Mouse (Mus musculus) limb, embryonic 11.5 days (tissue): ENCODE results near the gene Ppm1l. TPM values are rescaled to one million over a fixed set of nuclear protein-coding genes. Genes with fewer than 3 reads are reported as not detected.
A peak's percentile ranks its signal among the peaks of the same experiment; 100 is the strongest.

Experiments
- ATAC-seq: fragments of 200-750 bp; cut with Nextera tagmentation; 2 replicates; pipeline ENCODE4 v1.8.0; 2017; ENCODE audit warnings: low read depth; ENCODE audit not compliant: insufficient number of reproducible peaks, low FRiP score, low TSS enrichment
- DNase-seq: peaks from one replicate; pipeline ENCODE4 v3.0.0-alpha.2; 2015; ENCODE audit warnings: low spot score
- H3K27ac ChIP-seq: fragments of 300-500 bp; sonication (generic); replicated peaks from 2 replicates; pipeline ENCODE4 v1.5.1; 2014; ENCODE audit warnings: low read depth, mild to moderate bottlenecking, low read length
- H3K27me3 ChIP-seq: fragments of 300-500 bp; sonication (generic); 2 replicates; pipeline ENCODE4 v1.6.1; 2014; ENCODE audit warnings: mild to moderate bottlenecking, low read length, mixed read lengths; ENCODE audit not compliant: control insufficient read depth, insufficient read depth
- H3K36me3 ChIP-seq: fragments of 300-500 bp; sonication (generic); 2 replicates; pipeline ENCODE4 v1.6.1; 2014; ENCODE audit warnings: mild to moderate bottlenecking, low read length, moderate library complexity, mixed read lengths; ENCODE audit not compliant: control insufficient read depth, insufficient read depth
- H3K4me1 ChIP-seq: fragments of 300-500 bp; sonication (generic); 2 replicates; pipeline ENCODE4 v1.6.1; 2014; ENCODE audit warnings: low read length, mixed read lengths; ENCODE audit not compliant: control insufficient read depth, insufficient read depth
- H3K4me2 ChIP-seq: fragments of 300-500 bp; sonication (generic); 2 replicates; pipeline ENCODE4 v1.6.1; 2014; ENCODE audit warnings: low read depth, mild to moderate bottlenecking, moderate library complexity; ENCODE audit not compliant: severe bottlenecking
- H3K4me3 ChIP-seq: fragments of 300-500 bp; sonication (generic); 2 replicates; pipeline ENCODE4 v1.5.1; 2014; ENCODE audit warnings: low read depth, low read length
- H3K9ac ChIP-seq: fragments of 300-500 bp; sonication (generic); 2 replicates; pipeline ENCODE4 v1.6.1; 2014; ENCODE audit warnings: mild to moderate bottlenecking, low read length
- H3K9me3 ChIP-seq: fragments of 300-500 bp; sonication (generic); 2 replicates; pipeline ENCODE4 v1.6.1; 2016; ENCODE audit warnings: low read length; ENCODE audit not compliant: control insufficient read depth
- WGBS: fragments of 180-500 bp; shearing (Covaris S2); extraction: QIAGEN DNeasy Blood & Tissue Kit; methylation state at CpG from one replicate; pipeline ENCODE4 v1.1.7; 2014; 5-methylcytosine and 5-hydroxymethylcytosine counted together
- polyA plus RNA-seq: library from polyadenylated mRNA; unstranded; fragments of >200 nt; fragmentation: Nextera tagmentation; extraction: Ambion mirVana; gene quantifications from 2 replicates; pipeline ENCODE4 v1.2.1, GENCODE M21; 2014

Gene Ppm1l
- polyA plus RNA-seq, 1 experiment from 2014 or later = 10.5 TPM

DNA sequence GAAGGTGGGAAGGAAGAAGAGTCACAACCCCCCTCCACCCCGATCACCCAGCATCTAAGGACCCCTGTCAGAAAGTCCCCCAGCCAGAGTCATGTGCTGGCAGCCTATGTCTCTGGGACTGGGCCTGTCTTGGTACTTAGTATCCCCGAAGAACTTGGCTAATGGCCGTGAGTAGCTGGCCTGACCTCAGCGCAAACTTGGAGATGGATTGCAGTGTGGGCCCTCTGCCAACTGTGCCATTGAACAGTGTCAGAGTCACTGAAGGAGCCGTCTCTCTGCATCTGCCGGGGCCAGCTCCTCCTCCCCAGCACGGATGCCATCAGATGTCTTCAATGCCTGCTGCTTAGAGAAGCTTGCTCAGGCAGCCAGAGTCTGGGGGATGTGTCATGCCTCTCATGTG, 26.4 kb upstream of the Ppm1l start:
- no peak for ATAC-seq
- DNase-seq = no peak
- no peaks in the 10 kb centered on the region for H3K4me1 ChIP-seq
- H3K27ac ChIP-seq = no peak overlapping the region
- WGBS = 81% methylated on average over 7 of the region's 7 CpGs
- no peaks in the 10 kb centered on the region for H3K27me3 ChIP-seq
- H3K9ac ChIP-seq = no peak overlapping the region
- no peak overlapping the region for H3K4me2 ChIP-seq
- no peaks in the 10 kb centered on the region for H3K9me3 ChIP-seq
- H3K4me3 ChIP-seq = no peak overlapping the region
- H3K36me3 ChIP-seq = no peaks in the 10 kb centered on the region

DNA sequence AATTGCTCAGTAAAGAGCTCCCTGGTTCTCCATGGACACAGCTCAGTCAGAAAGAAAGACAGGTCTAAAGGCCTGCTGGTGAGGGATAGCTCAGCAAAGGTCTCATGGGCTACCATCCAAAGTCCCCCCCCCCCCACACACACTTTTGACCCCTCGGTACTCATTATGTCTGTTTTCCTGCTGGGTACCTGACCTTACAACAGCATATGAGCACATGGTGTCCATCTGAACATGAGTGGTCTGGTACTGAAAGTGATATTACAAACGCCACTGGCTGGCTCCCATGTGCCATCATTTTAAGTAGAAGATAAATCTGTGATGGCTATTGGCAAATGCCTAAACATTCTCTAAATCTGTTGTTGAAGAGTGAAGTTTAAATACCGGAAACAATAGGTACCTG, 25.8 kb upstream of the Ppm1l start:
- H3K4me1 ChIP-seq = no peaks in the 10 kb centered on the region
- H3K27me3 ChIP-seq = no peaks in the 10 kb centered on the region
- no peak overlapping the region for H3K9ac ChIP-seq
- no peaks in the 10 kb centered on the region for H3K9me3 ChIP-seq
- H3K36me3 ChIP-seq = no peaks in the 10 kb centered on the region
- 81% methylated on average over 3 of the region's 3 CpGs for WGBS
- no peak overlapping the region for H3K27ac ChIP-seq
- H3K4me2 ChIP-seq = no peak overlapping the region
- no peak for DNase-seq
- no peak for ATAC-seq
- no peak overlapping the region for H3K4me3 ChIP-seq

DNA sequence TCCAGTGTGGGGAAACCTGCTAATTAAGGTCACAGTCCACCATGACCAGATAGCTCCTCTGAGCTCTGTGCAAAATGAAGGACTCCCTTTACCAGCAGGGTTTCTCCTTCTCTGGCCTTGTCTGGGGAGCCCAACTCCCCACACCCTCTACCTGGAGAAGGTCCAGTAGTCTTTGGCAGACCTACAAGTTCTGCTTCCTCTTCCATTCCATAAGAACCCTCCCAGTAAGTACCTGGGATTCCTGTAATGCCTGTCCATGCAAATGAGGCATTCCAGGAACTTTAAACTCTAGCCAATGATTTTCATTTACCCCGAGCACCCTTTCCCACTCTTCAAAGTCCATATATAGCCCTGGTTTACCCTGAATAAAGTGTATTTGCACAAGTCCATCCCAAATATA, 24.0 kb upstream of the Ppm1l start:
- ATAC-seq (no peak), DNase-seq (no peak)
- Histone ChIP-seq H3K4me3 (no peak overlapping the region), H3K4me2 (no peak overlapping the region), H3K27ac (no peak overlapping the region), H3K27me3 (no peaks in the 10 kb centered on the region), H3K36me3 (no peaks in the 10 kb centered on the region), H3K4me1 (no peaks in the 10 kb centered on the region), H3K9me3 (no peaks in the 10 kb centered on the region), H3K9ac (no peak overlapping the region)
- WGBS = 79% methylated on average over 1 of the region's 1 CpGs

DNA sequence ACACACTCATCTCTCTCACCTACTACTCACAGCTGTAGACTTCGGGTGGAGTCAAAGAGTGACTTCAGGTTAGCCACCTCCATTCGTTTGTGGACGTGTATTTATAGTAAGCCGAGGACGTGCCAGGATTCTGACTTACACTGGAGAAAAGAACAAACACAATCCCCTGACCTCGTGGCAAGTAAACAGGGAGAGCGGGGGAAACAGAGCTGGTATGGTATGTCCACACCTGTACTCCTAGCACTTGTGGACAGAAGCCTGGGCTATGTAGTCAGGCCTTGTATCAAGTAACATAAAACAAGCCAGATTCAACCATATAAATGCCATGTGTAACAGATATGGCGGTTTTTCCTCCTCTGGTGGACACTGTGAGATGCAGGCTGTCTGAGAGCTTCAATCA, 20.4 kb upstream of the Ppm1l start:
- Histone ChIP-seq H3K36me3 (no peaks in the 10 kb centered on the region), H3K27ac (no peak overlapping the region), H3K9ac (no peak overlapping the region), H3K4me2 (no peak overlapping the region), H3K9me3 (no peaks in the 10 kb centered on the region), H3K27me3 (no peaks in the 10 kb centered on the region), H3K4me1 (no peaks in the 10 kb centered on the region), H3K4me3 (no peak overlapping the region)
- 85% methylated on average over 8 of the region's 8 CpGs for WGBS
- ATAC-seq = no peak
- DNase-seq = no peak

DNA sequence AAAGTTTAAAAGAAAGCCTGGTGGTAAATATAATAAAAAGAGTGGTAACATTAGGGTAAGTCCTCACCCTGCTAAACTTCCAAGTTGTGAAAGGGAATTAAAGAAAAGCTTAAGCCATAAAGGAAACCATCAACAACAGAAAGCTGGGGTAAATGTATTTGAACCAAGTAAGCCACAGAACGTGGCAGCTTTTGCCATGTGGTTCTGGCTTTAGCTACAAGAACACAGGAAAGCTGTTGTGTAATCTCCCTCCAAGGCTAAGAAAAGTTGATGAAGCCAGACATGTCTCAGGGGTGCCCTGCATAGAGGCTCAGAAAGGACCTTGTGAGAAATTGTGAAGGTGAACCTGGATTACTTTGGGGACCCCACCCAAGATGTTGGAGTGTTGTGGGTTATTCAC, 16.5 kb upstream of the Ppm1l start:
- Histone ChIP-seq H3K4me1 (no peaks in the 10 kb centered on the region), H3K4me2 (no peak overlapping the region), H3K36me3 (no peaks in the 10 kb centered on the region), H3K9me3 (no peaks in the 10 kb centered on the region), H3K4me3 (no peak overlapping the region), H3K27ac (no peak overlapping the region), H3K9ac (no peak overlapping the region), H3K27me3 (no peaks in the 10 kb centered on the region)
- ATAC-seq (no peak), DNase-seq (no peak)
- WGBS = 83% methylated on average over 1 of the region's 1 CpGs

DNA sequence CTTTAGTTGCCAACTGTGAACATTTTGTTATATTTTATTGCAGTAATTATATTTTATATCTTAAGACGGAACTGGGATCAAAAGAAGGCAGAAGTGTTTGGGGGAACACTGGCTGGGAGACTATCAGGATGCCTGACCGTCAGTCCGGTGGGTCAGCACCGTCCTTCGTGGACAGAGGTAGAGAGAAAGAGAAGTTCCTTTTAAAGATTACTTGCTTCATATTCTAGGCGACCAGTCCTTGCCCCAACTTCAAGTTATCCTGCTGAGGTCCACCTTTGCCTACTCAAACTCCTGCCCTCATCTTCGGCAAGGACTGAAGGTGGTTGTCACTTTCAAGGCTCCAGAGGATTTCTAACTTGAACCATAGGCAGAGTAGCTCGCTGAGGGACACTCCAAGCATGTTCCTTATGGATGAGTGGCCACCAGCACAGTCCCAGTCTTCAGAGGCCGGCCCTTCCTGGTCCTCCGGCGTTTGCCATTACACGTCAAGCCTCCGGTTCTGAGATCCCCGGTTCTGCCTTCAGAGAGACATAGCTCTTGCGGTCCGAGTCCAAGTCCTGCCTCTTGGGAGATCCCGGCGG, 761 bp upstream of the Ppm1l start:
- DNase-seq (no peak), ATAC-seq (peak; percentile 52)
- WGBS = 3% methylated on average over 18 of the region's 18 CpGs

DNA sequence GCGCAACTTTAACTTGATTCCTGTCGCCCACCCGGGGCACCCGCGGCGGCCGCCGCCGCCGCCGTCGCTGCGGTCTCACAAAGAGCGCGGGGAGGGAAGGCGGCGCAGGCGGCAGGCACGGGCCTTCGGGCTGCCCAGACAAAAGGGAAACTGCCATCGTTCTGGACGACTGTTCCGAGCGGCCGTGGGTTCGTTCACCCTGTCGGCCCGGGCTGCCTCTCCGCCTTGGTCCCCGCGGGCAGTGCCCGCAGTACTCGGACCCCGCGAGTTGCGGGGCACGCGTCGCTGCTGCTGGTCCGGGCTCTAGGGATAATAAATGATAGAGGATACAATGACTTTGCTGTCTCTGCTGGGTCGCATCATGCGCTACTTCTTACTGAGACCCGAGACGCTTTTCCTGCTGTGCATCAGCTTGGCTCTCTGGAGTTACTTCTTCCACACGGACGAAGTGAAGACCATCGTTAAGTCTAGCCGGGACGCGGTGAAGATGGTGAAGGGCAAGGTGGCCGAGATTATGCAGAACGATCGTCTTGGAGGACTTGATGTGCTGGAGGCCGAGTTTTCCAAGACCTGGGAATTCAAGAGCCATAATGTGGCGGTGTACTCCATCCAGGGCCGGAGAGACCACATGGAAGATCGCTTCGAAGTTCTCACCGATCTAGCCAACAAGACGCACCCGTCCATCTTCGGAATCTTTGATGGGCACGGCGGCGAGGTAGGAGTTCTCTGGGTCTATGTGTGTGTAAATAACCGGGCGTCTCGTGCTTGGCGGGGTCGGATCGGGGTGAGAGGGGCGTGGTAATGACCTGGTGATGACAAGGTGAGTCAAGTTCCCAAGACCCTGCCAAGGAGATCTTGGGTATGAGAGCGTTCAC, 827 bp downstream of the Ppm1l start:
- H3K9me3 ChIP-seq = no peaks in the 10 kb centered on the region
- peak overlapping the region; percentile 68 for H3K4me3 ChIP-seq
- peak overlapping the region; percentile 80 for H3K9ac ChIP-seq
- DNase-seq (peak; percentile 76), ATAC-seq (peak; percentile 17; the same call in 1 of the 2 replicates)
- H3K36me3 ChIP-seq = no peaks in the 10 kb centered on the region
- H3K27ac ChIP-seq = no peak overlapping the region
- H3K4me1 ChIP-seq = peaks cover 6% of the 10 kb centered on the region
- 1% methylated on average over 73 of the region's 73 CpGs for WGBS
- H3K27me3 ChIP-seq = no peaks in the 10 kb centered on the region
- H3K4me2 ChIP-seq = peak overlapping the region; percentile 89

More for the DNA sequence above, 761 bp upstream of the Ppm1l start:
- Histone ChIP-seq H3K4me3 (peak overlapping the region; percentile 68), H3K36me3 (no peaks in the 10 kb centered on the region), H3K9ac (peak overlapping the region; percentile 72), H3K9me3 (no peaks in the 10 kb centered on the region), H3K4me2 (peak overlapping the region; percentile 89), H3K27ac (no peak overlapping the region), H3K27me3 (no peaks in the 10 kb centered on the region), H3K4me1 (peaks cover 6% of the 10 kb centered on the region)

DNA sequence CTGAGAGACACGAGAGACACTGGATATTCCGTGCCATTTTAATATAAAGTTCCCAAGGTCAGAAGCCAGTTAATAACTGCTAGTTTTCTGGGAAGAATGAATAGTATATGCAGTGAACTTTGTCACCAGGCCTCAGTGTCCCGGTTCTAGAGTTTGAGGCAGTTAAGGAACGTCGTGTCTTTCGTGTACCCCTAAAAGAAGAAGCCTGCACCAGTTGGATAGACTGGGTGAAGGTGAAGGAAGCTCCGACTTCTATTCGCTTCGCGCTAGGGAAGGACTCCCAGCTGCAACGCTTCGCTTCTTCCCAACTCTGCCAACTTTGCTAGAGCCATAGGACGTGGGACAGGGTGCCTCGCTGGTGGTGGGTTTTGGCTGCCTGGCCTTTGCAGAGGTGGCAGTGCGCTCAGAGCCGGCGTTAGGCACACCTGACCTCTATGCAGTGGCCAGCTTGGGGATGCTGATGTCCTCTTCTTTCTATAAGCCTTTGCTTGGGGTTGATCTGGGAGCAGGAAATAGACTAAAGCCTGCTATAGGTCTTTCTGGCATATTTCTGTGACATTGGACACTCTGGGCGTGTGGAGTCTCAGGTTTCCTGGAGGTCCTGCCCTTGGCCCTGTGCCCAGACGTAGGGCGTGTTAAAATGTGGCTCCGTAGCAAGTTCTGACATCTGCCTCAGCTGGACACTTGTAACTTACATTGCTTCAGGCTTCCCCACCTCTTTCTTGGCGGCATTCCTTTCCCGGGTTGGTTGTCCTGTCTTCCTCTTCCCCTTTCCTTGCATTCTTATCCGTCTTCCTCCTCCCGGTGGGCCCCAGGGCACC, 1.7 kb downstream of the Ppm1l start:
- Histone ChIP-seq H3K4me1 (peaks cover 6% of the 10 kb centered on the region), H3K4me2 (peak overlapping the region; percentile 89), H3K9ac (no peak overlapping the region), H3K27ac (no peak overlapping the region), H3K27me3 (no peaks in the 10 kb centered on the region), H3K36me3 (no peaks in the 10 kb centered on the region), H3K9me3 (no peaks in the 10 kb centered on the region), H3K4me3 (peak overlapping the region; percentile 68)
- ATAC-seq (peak; percentile 20; the same call in 1 of the 2 replicates), DNase-seq (peak; percentile 78)
- WGBS = 9% methylated on average over 25 of the region's 25 CpGs
